Mouse (Mus musculus) embryonic facial prominence, embryonic 11.5 days (tissue): Measurements from ENCODE around the gene 2310057J18Rik. TPM values are rescaled to one million over a fixed set of nuclear protein-coding genes. Genes with fewer than 3 reads are reported as not detected.
"Not testable (repeated sequence)": the region's sequence is repeated elsewhere in the genome, so short reads cannot be mapped to it uniquely, and the experiment has no call there.

ENCODE experiments used
- ATAC-seq: fragments of 200-750 bp; cut with Nextera tagmentation; replicated peaks from 2 replicates; pipeline ENCODE4 v1.8.0; 2017; ENCODE audit warnings: low read depth; ENCODE audit not compliant: insufficient number of reproducible peaks, low FRiP score, low TSS enrichment
- DNase-seq: peaks from one replicate; pipeline ENCODE4 v3.0.0-alpha.2; 2015; ENCODE audit warnings: low spot score
- H3K27ac ChIP-seq: fragments of 300-500 bp; sonication (generic); replicated peaks from 2 replicates; pipeline ENCODE4 v1.5.1; 2014; ENCODE audit warnings: mild to moderate bottlenecking, low read depth, low read length, control low read depth
- H3K27me3 ChIP-seq: fragments of 300-500 bp; sonication (generic); 2 replicates; pipeline ENCODE4 v1.6.1; 2014; ENCODE audit warnings: mild to moderate bottlenecking, low read length, moderate library complexity, mixed read lengths; ENCODE audit not compliant: control insufficient read depth, insufficient read depth
- H3K36me3 ChIP-seq: fragments of 300-500 bp; sonication (generic); replicated peaks from 2 replicates; pipeline ENCODE4 v1.6.1; 2014; ENCODE audit warnings: low read depth, mild to moderate bottlenecking, low read length, moderate library complexity, mixed read lengths; ENCODE audit not compliant: control insufficient read depth, insufficient read depth
- H3K4me1 ChIP-seq: fragments of 300-500 bp; sonication (generic); 2 replicates; pipeline ENCODE4 v1.6.1; 2014; ENCODE audit warnings: low read length, mixed read lengths; ENCODE audit not compliant: control insufficient read depth, insufficient read depth
- H3K4me2 ChIP-seq: fragments of 300-500 bp; sonication (generic); 2 replicates; pipeline ENCODE4 v1.6.1; 2014; ENCODE audit warnings: low read depth, mild to moderate bottlenecking, control low read depth, low read length, moderate library complexity
- H3K4me3 ChIP-seq: fragments of 300-500 bp; sonication (generic); 2 replicates; pipeline ENCODE4 v1.5.1; 2014; ENCODE audit warnings: low read depth, low read length, control low read depth
- H3K9ac ChIP-seq: fragments of 300-500 bp; sonication (generic); replicated peaks from 2 replicates; pipeline ENCODE4 v1.6.1; 2014; ENCODE audit warnings: mild to moderate bottlenecking, control low read depth, low read length
- H3K9me3 ChIP-seq: fragments of 300-500 bp; sonication (generic); replicated peaks from 2 replicates; pipeline ENCODE4 v1.6.1; 2016; ENCODE audit warnings: mild to moderate bottlenecking, low read length, inconsistent platforms, mixed read lengths; ENCODE audit not compliant: control insufficient read depth
- WGBS: fragments of 180-500 bp; shearing (Covaris S2); extraction: QIAGEN DNeasy Blood & Tissue Kit; methylation state at CpG from one replicate; pipeline ENCODE4 v1.1.7; 2014; 5-methylcytosine and 5-hydroxymethylcytosine counted together
- polyA plus RNA-seq: library from polyadenylated mRNA; unstranded; fragments of >200 nt; fragmentation: Nextera tagmentation; extraction: Ambion mirVana; gene quantifications from 2 replicates; pipeline ENCODE4 v1.2.1, GENCODE M21; 2014

2310057J18Rik gene
- not detected in 2 replicates for polyA plus RNA-seq

DNA sequence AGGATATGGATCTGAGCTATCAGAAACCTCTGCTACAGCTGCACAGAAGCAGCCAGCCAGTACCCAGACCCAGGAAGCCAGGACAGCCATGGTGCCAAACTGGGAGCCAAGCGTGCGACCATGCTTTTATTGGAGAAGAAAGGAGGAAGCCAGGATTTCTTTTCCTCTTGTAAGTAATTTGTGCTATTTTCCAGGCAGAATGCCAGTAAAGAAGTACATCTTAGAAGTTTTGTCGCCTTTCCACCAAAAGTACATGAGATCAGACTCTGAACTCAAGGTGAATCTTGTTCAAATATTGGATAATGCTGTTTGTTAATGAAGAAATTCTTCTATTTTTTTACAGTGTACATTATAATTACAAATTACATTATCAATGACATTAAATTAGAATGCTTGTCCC lies at the start of gene 2310057J18Rik:
2310057J18Rik (minus strand) TSS at position 101 of the 400 bp plus-strand sequence.
- Histone ChIP-seq H3K27ac (no peak within 1 kb of the TSS), H3K4me1 (no peaks in the 10 kb centered on the region), H3K36me3 (no peaks in the 10 kb centered on the region), H3K27me3 (no peaks in the 10 kb centered on the region), H3K4me3 (no peak within 1 kb of the TSS), H3K9ac (no peak within 1 kb of the TSS), H3K4me2 (no peak within 1 kb of the TSS), H3K9me3 (no peaks in the 10 kb centered on the region)
- ATAC-seq, result no peak
- DNase-seq, result no peak
- 91% methylated on average over 3 of the region's 3 CpGs for WGBS

DNA sequence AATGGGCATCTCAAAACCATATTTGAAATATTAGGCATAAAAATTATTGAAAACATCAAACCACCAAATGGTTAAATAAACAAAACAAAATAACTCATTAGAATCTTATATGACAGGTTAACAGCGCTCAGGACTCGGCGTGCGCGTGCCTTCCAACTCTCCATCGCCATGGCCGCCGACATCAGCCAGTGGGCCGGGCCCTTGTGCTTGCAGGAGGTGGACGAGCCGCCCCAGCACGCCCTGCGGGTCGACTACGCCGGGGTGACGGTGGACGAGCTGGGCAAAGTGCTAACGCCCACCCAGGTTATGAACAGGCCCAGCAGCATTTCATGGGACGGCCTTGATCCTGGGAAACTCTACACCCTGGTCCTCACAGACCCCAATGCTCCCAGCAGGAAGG lies 43.9 kb upstream of the 2310057J18Rik start:
- not testable (repeated sequence) for H3K4me1 ChIP-seq, H3K27ac ChIP-seq, H3K36me3 ChIP-seq, H3K27me3 ChIP-seq, ATAC-seq, H3K9me3 ChIP-seq, H3K9ac ChIP-seq, DNase-seq, H3K4me3 ChIP-seq, H3K4me2 ChIP-seq
- WGBS, result 96% methylated on average over 10 of the region's 20 CpGs

- no peaks in the 10 kb centered on the region for H3K4me1 ChIP-seq
- H3K27ac ChIP-seq, result no peak overlapping the region
- H3K9me3 ChIP-seq, result no peaks in the 10 kb centered on the region
- DNase-seq, result no peak
- ATAC-seq, result no peak
- H3K36me3 ChIP-seq, result no peaks in the 10 kb centered on the region
- no peak overlapping the region for H3K4me2 ChIP-seq
- no peak overlapping the region for H3K9ac ChIP-seq
- H3K4me3 ChIP-seq, result no peak overlapping the region
- WGBS, result 74% methylated on average over 7 of the region's 7 CpGs
- H3K27me3 ChIP-seq, result no peaks in the 10 kb centered on the region
Observed at GRCm38 (mm10) chr10:29019496-29020270, 33.6 kb upstream of the 2310057J18Rik start.

DNA sequence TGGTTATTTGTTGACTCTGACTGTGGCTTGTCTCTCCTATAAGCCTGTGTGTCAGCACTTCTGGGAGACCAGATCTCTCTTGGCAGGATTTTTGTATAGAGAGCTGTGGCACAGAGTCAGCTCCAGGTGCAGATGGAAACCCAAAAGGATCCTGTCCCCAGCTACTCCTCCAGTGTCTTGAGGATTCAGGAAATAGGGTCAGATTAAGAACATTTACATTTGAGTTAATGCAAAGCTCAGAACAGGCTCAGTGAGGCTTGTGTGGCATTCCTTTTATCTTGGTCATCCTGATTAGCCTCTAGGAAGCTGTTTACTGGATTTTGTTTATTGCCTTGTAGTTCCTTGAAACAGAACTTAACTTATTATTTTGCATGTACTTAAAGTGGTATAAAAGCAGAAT lies 11.7 kb upstream of the 2310057J18Rik start:
- no peak overlapping the region for H3K4me3 ChIP-seq
- H3K27ac ChIP-seq, result no peak overlapping the region
- H3K36me3 ChIP-seq, result no peaks in the 10 kb centered on the region
- no peak overlapping the region for H3K9ac ChIP-seq
- DNase-seq (no peak), ATAC-seq (no peak)
- no peak overlapping the region for H3K4me2 ChIP-seq
- no peaks in the 10 kb centered on the region for H3K27me3 ChIP-seq
- H3K9me3 ChIP-seq, result no peaks in the 10 kb centered on the region
- H3K4me1 ChIP-seq, result no peaks in the 10 kb centered on the region

- H3K4me1 ChIP-seq, result no peaks in the 10 kb centered on the region
- H3K27me3 ChIP-seq, result no peaks in the 10 kb centered on the region
- 72% methylated on average over 2 of the region's 2 CpGs for WGBS
- H3K9me3 ChIP-seq, result no peaks in the 10 kb centered on the region
- ATAC-seq (no peak), DNase-seq (no peak)
- no peak overlapping the region for H3K9ac ChIP-seq
- no peak overlapping the region for H3K4me2 ChIP-seq
- H3K4me3 ChIP-seq, result no peak overlapping the region
- H3K36me3 ChIP-seq, result no peaks in the 10 kb centered on the region
- H3K27ac ChIP-seq, result no peak overlapping the region
Observed at GRCm38 (mm10) chr10:28988990-28989389, 2.9 kb upstream of the 2310057J18Rik start.

- WGBS, result 78% methylated on average over 1 of the region's 1 CpGs
- Histone ChIP-seq H3K4me1 (no peaks in the 10 kb centered on the region), H3K36me3 (no peaks in the 10 kb centered on the region)
Observed at GRCm38 (mm10) chr10:28968189-28968588, 17.9 kb downstream of the 2310057J18Rik start.

DNA sequence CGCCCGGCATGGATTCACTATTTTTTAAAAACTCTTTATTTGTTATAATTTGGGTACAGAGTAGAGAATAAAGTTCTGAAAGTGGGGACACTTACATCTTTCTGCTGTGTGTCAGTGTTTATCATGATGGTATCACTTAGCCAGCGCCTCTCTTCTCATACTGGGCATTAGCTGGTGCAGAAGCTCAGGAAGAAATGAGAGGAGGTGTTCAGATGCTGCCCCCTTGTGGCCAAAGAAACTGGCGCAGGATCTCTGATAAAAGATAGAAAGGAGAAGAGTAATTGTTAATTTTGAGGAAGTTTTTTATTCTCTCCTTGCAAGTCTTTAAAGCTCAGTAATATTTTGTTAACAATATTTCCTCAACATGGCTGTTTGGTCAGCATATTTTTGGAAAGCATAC lies 31.0 kb downstream of the 2310057J18Rik start:
- Histone ChIP-seq H3K36me3 (no peaks in the 10 kb centered on the region), H3K9me3 (no peaks in the 10 kb centered on the region), H3K27me3 (no peaks in the 10 kb centered on the region), H3K4me2 (no peak overlapping the region), H3K4me1 (no peaks in the 10 kb centered on the region), H3K4me3 (no peak overlapping the region), H3K27ac (no peak overlapping the region), H3K9ac (no peak overlapping the region)
- ATAC-seq (no peak; the same call in 1 of the 2 replicates), DNase-seq (peak; percentile 67)
- 51% methylated on average over 4 of the region's 4 CpGs for WGBS

More at GRCm38 (mm10) chr10:28968189-28968588, 17.9 kb downstream of the 2310057J18Rik start:
- Histone ChIP-seq H3K27ac (no peak overlapping the region), H3K9me3 (no peaks in the 10 kb centered on the region), H3K27me3 (no peaks in the 10 kb centered on the region), H3K4me3 (no peak overlapping the region), H3K9ac (no peak overlapping the region), H3K4me2 (no peak overlapping the region)
- ATAC-seq (no peak), DNase-seq (no peak)

GRCm38 (mm10) chr10:28954515-28954914 lies 31.6 kb downstream of the 2310057J18Rik start:
- ATAC-seq (no peak), DNase-seq (no peak)
- Histone ChIP-seq H3K36me3 (no peaks in the 10 kb centered on the region), H3K9ac (no peak overlapping the region), H3K4me2 (no peak overlapping the region), H3K4me3 (no peak overlapping the region), H3K27ac (no peak overlapping the region), H3K4me1 (no peaks in the 10 kb centered on the region), H3K9me3 (no peaks in the 10 kb centered on the region), H3K27me3 (no peaks in the 10 kb centered on the region)
- 65% methylated on average over 4 of the region's 4 CpGs for WGBS
